8 mouse cellular contexts compared by ENCODE assay signal in the genomic region with DNA sequence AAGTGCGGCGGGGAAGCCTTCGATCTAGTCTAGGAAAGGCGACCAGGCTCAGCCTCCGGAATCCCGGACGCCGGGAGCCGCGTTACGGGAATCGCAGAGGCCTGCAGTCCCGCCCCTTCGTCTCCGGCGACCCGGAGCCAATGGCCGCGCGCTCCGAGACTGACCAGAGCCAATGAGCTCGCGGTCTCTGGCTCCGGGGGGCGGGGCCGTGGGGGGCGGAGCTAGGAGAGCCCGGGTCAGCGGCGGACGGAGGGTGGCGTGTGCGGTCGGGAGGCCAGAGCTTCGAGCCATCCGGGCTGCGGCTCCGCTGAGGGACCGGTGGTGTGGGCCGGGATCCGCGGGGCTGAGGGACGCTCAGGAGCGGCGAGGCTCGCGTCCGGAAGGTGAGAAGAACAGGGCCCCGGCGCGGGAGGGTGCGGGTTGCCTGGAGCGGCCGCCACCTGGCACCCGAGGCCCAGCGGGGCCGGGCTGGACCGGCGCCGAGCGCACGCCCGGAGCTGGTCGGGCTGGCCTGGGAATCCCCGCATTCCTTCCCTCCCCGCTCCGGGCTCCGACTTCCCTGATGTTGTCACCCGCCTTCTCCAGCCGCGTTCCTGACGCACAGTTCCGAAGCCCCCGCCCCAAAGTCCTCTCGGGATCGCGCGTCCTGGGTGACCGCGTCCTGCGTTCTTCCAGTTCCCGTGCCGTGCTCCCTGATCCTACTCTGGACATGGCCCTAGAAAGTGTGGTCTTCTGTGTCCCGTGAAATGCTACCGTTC. TPM values are rescaled to one million over a fixed set of nuclear protein-coding genes. Genes with fewer than 3 reads are reported as not detected.
DNase-seq lines count a peak whose midpoint lies in the region; ATAC-seq and TF ChIP-seq lines count a peak whose summit lies in the region.

A gene (plus strand): TSS at position 203 of the 758 bp plus-strand sequence.

- peaks cover 4% of the 10 kb centered on the region; the same call in 1 of the 2 replicates for H3K27me3 ChIP-seq in hindbrain, embryonic 10.5 days (ENCODE audit: insufficient read depth, poor library complexity, severe bottlenecking)
- no peaks in the 10 kb centered on the region for H3K27me3 ChIP-seq in lung, postnatal 0 days (replicated peaks; ENCODE audit: insufficient read depth, low read length)

- no peak for TF ChIP-seq EP300 in lung, postnatal 0 days (IDR thresholded peaks at IDR 0.05)

- H3K9me3 ChIP-seq in hindbrain, embryonic 10.5 days: no peaks in the 10 kb centered on the region
- no peaks in the 10 kb centered on the region for H3K9me3 ChIP-seq in lung, postnatal 0 days (ENCODE audit: low read length)

- peak within 1 kb of the TSS; percentile 85 for H3K4me3 ChIP-seq in hindbrain, embryonic 10.5 days
- H3K4me3 ChIP-seq in lung, postnatal 0 days (ENCODE audit: low read depth, low read length): peak within 1 kb of the TSS; percentile 85

- H3K4me1 ChIP-seq in hindbrain, embryonic 10.5 days (replicated peaks): peaks cover 27% of the 10 kb centered on the region
- peaks cover 17% of the 10 kb centered on the region; the same call in 1 of the 2 replicates for H3K4me1 ChIP-seq in lung, postnatal 0 days (ENCODE audit: insufficient read depth, low read depth, low read length)

- H3K36me3 ChIP-seq in hindbrain, embryonic 10.5 days: no peaks in the 10 kb centered on the region
- H3K36me3 ChIP-seq in lung, postnatal 0 days (ENCODE audit: insufficient read depth, low read length): no peaks in the 10 kb centered on the region

- DNase-seq in MEL-GATA-1-ER (ENCODE audit: extremely low read depth, low read depth): peak; percentile 58
- DNase-seq in cerebellum, adult 8-10 months: peak; percentile 96
- DNase-seq in hindbrain, embryonic 10.5 days (ENCODE audit: low spot score): peak; percentile 97
- DNase-seq in layer of hippocampus, adult 9-11 months: peak; percentile 96
- peak; percentile 98 for DNase-seq in lung, postnatal 0 days (ENCODE audit: low spot score)
- DNase-seq in ovary, postnatal 14 days (ENCODE audit: low spot score): peak; percentile 95
- peak; percentile 95 for DNase-seq in thymus, postnatal 14 days

- H3K27ac ChIP-seq in hindbrain, embryonic 10.5 days: peak within 1 kb of the TSS; percentile 95
- H3K27ac ChIP-seq in lung, postnatal 0 days (ENCODE audit: low read length): peak within 1 kb of the TSS; percentile 96

- ATAC-seq in frontal cortex, adult (ENCODE audit: low TSS enrichment): peak; percentile 97
- peak; percentile 99 for ATAC-seq in lung, postnatal 0 days

- H3K9ac ChIP-seq in lung, postnatal 0 days (replicated peaks; ENCODE audit: low read depth): peak within 1 kb of the TSS; percentile 85

- under 1% methylated on average over 82 of the region's 85 CpGs for WGBS in hindbrain, embryonic 10.5 days
- 2% methylated on average over 76 of the region's 85 CpGs for WGBS in lung, postnatal 0 days

- peak within 1 kb of the TSS; percentile 76 for H3K4me2 ChIP-seq in lung, postnatal 0 days (replicated peaks; ENCODE audit: low read depth, low read length)

- TF ChIP-seq CTCF in lung, postnatal 0 days (IDR thresholded peaks at IDR 0.05): peak; percentile 13; the same call in 1 of the 2 replicates

RNA-seq across cellular contexts. Expression of the gene that starts here (rescaled TPM):
- 22.8 and 24.5 TPM in 2 replicates for polyA plus RNA-seq in hindbrain, embryonic 10.5 days (2016; fragmentation: Nextera tagmentation; extraction: Ambion mirVana)
- polyA plus RNA-seq in lung, postnatal 0 days (2015; fragmentation: Nextera tagmentation; extraction: Ambion mirVana): 30.4 and 33.7 TPM in 2 replicates

Comparison
In these comparisons a context has a peak if more than half of its experiments do, and no peak if none do; other contexts are left out.
1. Peak in every context shown above with its lines: DNase-seq, ATAC-seq, H3K4me3 ChIP-seq and H3K27ac ChIP-seq.